Mouse (Mus musculus): ENCODE data around the gene Btbd35f10.
"Not testable (repeated sequence)": the region's sequence is repeated elsewhere in the genome, so short reads cannot be mapped to it uniquely, and the experiment has no call there.

Btbd35f10 gene

DNA sequence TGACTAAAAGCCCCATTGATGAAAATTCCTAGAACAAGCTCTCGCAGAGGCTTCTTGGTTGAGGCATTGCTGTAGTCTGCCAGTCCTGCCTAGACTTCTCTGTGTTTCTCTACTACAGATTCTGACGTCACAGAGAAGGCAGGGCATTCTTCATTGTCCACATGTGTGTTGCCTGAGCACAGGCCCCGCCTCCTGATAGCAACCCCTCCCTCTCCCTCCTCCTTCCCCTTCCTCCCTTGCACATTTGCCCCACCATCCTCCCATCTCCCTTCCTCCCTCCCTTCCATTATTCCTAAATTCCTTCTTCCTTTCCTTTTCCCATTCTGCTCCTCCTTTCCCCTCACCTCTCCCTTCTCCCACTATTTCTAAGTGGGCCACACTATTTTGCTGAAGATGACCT is at the start of gene Btbd35f10:
Btbd35f10 (minus strand) TSS at position 101 of the 400 bp plus-strand sequence.
- DNase-seq, result not testable (repeated sequence)

Measured in kidney, adult 8-10 months (tissue).